Mouse (Mus musculus): ENCODE measurements at regions not wholly inside any gene's neighbourhood (a gene's known extent, or its start where the extent isn't known, plus 50 kb on each side); places are given as distances from the start of the nearest gene placed in this dataset.

DNA sequence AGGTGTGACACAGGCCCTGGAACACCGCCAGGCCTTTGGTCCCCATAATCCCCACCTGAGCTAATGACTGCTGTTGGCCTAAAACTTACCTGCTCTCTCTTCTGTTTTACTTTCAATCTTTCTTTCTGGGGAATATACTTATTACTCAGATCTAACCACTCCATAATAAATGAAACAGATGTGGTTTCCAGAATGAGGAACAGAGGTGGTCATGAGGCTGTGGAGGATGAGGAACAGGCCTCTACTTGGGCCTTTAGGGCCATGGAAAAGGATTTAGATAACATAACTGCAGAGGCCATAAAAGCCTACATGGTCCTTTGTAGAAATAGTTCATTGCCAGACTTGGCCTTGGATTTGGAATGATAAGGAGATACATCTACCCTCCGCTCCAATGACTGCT lies 74.1 kb downstream of the B3gnt5 start:
- no peaks in the 10 kb centered on the region for H3K9me3 ChIP-seq
- 84% methylated on average over 2 of the region's 2 CpGs for WGBS
- no peak overlapping the region for H3K4me2 ChIP-seq
- no peaks in the 10 kb centered on the region for H3K27me3 ChIP-seq (replicated peaks)
- no peaks in the 10 kb centered on the region for H3K4me1 ChIP-seq
- no peaks in the 10 kb centered on the region for H3K36me3 ChIP-seq
- no peak overlapping the region for H3K4me3 ChIP-seq (replicated peaks)
- H3K27ac ChIP-seq = no peak overlapping the region
- no peak overlapping the region for H3K9ac ChIP-seq
- ATAC-seq (ENCODE audit: insufficient read depth, low FRiP score, low read depth) = no peak

DNA sequence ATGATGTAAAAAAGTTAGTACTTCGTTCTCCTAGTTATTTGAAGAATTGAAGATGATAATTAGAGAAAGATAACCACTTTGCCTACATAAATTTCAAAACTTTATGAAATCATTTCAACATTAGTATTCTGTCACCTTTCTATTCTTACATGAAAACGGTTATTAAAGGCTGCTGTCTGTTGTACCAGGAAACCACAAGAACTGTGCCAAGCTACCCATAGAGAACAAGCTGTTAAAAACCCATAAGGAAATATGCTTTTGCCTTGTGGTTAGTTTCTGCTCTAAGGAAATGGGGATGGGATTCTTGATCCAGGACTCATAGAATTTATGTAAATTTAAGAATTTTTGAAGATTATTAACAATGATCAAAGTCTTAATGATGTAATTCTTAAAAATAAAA lies 74.7 kb downstream of the B3gnt5 start:
- Histone ChIP-seq H3K4me1 (no peaks in the 10 kb centered on the region), H3K9ac (no peak overlapping the region), H3K9me3 (no peaks in the 10 kb centered on the region), H3K4me3 (replicated peaks) (no peak overlapping the region), H3K4me2 (no peak overlapping the region), H3K36me3 (no peaks in the 10 kb centered on the region), H3K27ac (no peak overlapping the region), H3K27me3 (replicated peaks) (no peaks in the 10 kb centered on the region)
- ATAC-seq (ENCODE audit: insufficient read depth, low FRiP score, low read depth) = no peak
- 70% methylated on average over 2 of the region's 2 CpGs for WGBS

GRCm38 (mm10) chr16:19839831-19840230 lies 79.8 kb downstream of the B3gnt5 start:
- Histone ChIP-seq H3K4me2 (no peak overlapping the region), H3K27ac (no peak overlapping the region), H3K27me3 (replicated peaks) (no peaks in the 10 kb centered on the region), H3K36me3 (no peaks in the 10 kb centered on the region), H3K9ac (no peak overlapping the region), H3K9me3 (no peaks in the 10 kb centered on the region), H3K4me3 (replicated peaks) (no peak overlapping the region), H3K4me1 (no peaks in the 10 kb centered on the region)
- no peak for ATAC-seq (ENCODE audit: insufficient read depth, low FRiP score, low read depth)
- WGBS = 51% methylated on average over 1 of the region's 1 CpGs

DNA sequence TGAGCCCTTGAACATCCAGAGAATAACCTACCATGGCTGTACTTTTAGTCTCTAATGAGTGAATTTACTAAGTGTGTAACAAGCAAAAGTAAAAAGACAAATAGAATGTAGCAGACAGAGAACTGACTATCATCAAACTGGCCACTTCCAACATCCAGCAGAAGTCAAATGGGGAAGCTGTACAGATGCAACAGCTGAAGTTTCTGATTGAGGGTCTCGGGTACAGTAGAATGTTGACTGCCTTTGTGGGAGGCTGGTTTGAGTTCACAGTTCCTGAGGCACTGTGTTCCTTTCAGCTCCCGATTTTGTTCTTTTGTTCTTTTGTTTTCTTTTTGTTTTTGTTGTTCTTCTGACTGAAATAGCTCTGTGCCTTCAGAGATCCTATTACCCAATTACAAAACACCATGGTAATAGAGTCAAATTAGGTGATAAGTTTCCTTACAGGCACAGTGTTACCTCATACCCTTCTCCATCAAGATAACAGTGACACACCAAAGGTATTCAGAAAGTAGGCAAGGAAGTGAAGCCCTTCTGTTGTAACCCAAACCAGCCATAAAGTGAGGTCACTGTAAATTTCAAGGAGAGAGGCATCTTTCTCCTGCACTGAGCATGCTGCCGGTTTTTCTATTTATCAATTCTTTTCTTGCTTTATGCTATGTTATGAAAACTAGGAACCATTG lies 82.5 kb downstream of the B3gnt5 start:
- no peaks in the 10 kb centered on the region for H3K27me3 ChIP-seq (replicated peaks)
- 50% methylated on average over 3 of the region's 3 CpGs for WGBS

GRCm38 (mm10) chr16:19843738-19844137 lies 83.7 kb downstream of the B3gnt5 start:
- H3K4me1 ChIP-seq = no peaks in the 10 kb centered on the region
- no peaks in the 10 kb centered on the region for H3K27me3 ChIP-seq (replicated peaks)
- no peak overlapping the region for H3K9ac ChIP-seq
- no peaks in the 10 kb centered on the region for H3K36me3 ChIP-seq
- no peak overlapping the region for H3K4me2 ChIP-seq
- H3K9me3 ChIP-seq = no peaks in the 10 kb centered on the region
- H3K4me3 ChIP-seq (replicated peaks) = no peak overlapping the region
- ATAC-seq (ENCODE audit: insufficient read depth, low FRiP score, low read depth) = no peak
- H3K27ac ChIP-seq = no peak overlapping the region

More for the DNA sequence above, 82.5 kb downstream of the B3gnt5 start:
- Histone ChIP-seq H3K9ac (no peak overlapping the region), H3K4me1 (no peaks in the 10 kb centered on the region), H3K4me2 (no peak overlapping the region), H3K27ac (no peak overlapping the region), H3K9me3 (no peaks in the 10 kb centered on the region), H3K4me3 (replicated peaks) (no peak overlapping the region), H3K36me3 (no peaks in the 10 kb centered on the region)
- no peak for ATAC-seq (ENCODE audit: insufficient read depth, low FRiP score, low read depth)

GRCm38 (mm10) chr16:19848395-19848794 lies 88.4 kb downstream of the B3gnt5 start:
- Histone ChIP-seq H3K4me2 (no peak overlapping the region), H3K9ac (no peak overlapping the region), H3K4me1 (no peaks in the 10 kb centered on the region), H3K4me3 (replicated peaks) (no peak overlapping the region), H3K36me3 (no peaks in the 10 kb centered on the region), H3K27me3 (replicated peaks) (no peaks in the 10 kb centered on the region), H3K27ac (no peak overlapping the region), H3K9me3 (no peaks in the 10 kb centered on the region)
- no peak for ATAC-seq (ENCODE audit: insufficient read depth, low FRiP score, low read depth)
- WGBS = 30% methylated on average over 1 of the region's 1 CpGs

GRCm38 (mm10) chr16:19865306-19865705 lies 105.3 kb downstream of the B3gnt5 start:
- no peak overlapping the region for H3K9ac ChIP-seq
- H3K4me1 ChIP-seq = no peaks in the 10 kb centered on the region
- H3K4me2 ChIP-seq = no peak overlapping the region
- H3K27ac ChIP-seq = no peak overlapping the region
- H3K36me3 ChIP-seq = no peaks in the 10 kb centered on the region
- no peaks in the 10 kb centered on the region for H3K9me3 ChIP-seq
- 76% methylated on average over 5 of the region's 5 CpGs for WGBS
- no peak overlapping the region for H3K4me3 ChIP-seq (replicated peaks)
- H3K27me3 ChIP-seq (replicated peaks) = no peaks in the 10 kb centered on the region
- ATAC-seq (ENCODE audit: insufficient read depth, low FRiP score, low read depth) = no peak

- ATAC-seq (ENCODE audit: insufficient read depth, low FRiP score, low read depth) = no peak
- Histone ChIP-seq H3K27me3 (replicated peaks) (no peaks in the 10 kb centered on the region), H3K27ac (no peak overlapping the region), H3K4me2 (no peak overlapping the region), H3K4me3 (replicated peaks) (no peak overlapping the region), H3K9ac (no peak overlapping the region), H3K36me3 (no peaks in the 10 kb centered on the region), H3K4me1 (no peaks in the 10 kb centered on the region), H3K9me3 (no peaks in the 10 kb centered on the region)
Measured at GRCm38 (mm10) chr16:19865931-19866330, 105.9 kb downstream of the B3gnt5 start.

DNA sequence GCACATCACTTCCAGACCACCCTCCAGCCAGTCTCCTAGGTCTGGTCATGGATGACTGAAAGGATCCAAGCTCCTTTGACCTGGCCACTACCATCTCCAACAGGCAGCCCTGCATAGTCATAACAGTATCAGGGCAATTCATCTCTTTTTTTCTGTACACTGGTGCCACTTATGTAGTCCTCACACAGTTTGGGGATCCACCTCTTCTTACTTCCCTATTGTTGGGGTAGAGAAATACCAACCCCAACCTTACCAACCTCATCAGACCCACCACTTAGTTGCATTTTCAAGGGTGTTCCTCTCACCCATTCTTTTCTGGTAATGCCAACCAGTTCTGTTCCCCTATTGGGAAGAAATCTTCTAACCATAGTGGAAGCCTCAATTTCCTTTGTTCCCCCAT lies 109.4 kb downstream of the B3gnt5 start:
- no peaks in the 10 kb centered on the region for H3K9me3 ChIP-seq
- H3K36me3 ChIP-seq = no peaks in the 10 kb centered on the region
- no peaks in the 10 kb centered on the region for H3K4me1 ChIP-seq
- H3K4me3 ChIP-seq (replicated peaks) = no peak overlapping the region
- H3K27me3 ChIP-seq (replicated peaks) = no peaks in the 10 kb centered on the region
- no peak for ATAC-seq (ENCODE audit: insufficient read depth, low FRiP score, low read depth)
- H3K4me2 ChIP-seq = no peak overlapping the region
- no peak overlapping the region for H3K9ac ChIP-seq
- H3K27ac ChIP-seq = no peak overlapping the region

GRCm38 (mm10) chr16:19876861-19877554 lies 105.8 kb downstream of the Klhl6 start:
- Histone ChIP-seq H3K27ac (no peak overlapping the region), H3K4me3 (replicated peaks) (no peak overlapping the region), H3K9ac (no peak overlapping the region), H3K9me3 (no peaks in the 10 kb centered on the region), H3K27me3 (replicated peaks) (no peaks in the 10 kb centered on the region), H3K36me3 (no peaks in the 10 kb centered on the region), H3K4me1 (no peaks in the 10 kb centered on the region), H3K4me2 (no peak overlapping the region)
- ATAC-seq (ENCODE audit: insufficient read depth, low FRiP score, low read depth) = no peak
- WGBS = 42% methylated on average over 10 of the region's 10 CpGs

DNA sequence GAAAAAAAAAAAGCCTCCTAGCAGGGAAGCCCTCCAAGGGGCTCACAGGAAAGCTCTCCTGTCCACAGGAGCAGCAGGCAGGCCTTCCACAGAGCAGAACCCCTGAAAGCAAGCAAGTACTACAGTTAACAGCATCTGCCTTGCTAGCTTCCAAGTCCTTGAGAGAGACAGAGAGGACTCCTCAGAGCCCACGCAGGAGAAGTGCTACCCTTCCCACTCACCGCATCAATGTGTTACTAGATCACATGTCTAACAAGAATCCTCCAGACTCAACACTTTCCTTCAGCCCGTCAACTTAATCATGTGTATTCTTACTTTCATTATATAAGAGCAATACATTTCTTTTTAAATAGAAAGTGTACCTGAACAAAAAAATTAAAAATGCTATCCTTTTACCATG lies 99.9 kb downstream of the Klhl6 start:
- no peak for ATAC-seq (ENCODE audit: insufficient read depth, low FRiP score, low read depth)
- WGBS = 90% methylated on average over 3 of the region's 3 CpGs

GRCm38 (mm10) chr16:19883776-19884513 lies 98.9 kb downstream of the Klhl6 start:
- peaks cover 6% of the 10 kb centered on the region; the same call in 1 of the 2 replicates for H3K4me1 ChIP-seq
- no peak overlapping the region for H3K4me3 ChIP-seq (replicated peaks)
- no peak overlapping the region for H3K4me2 ChIP-seq
- H3K9ac ChIP-seq = no peak overlapping the region
- H3K9me3 ChIP-seq = no peaks in the 10 kb centered on the region
- peak; percentile 81; the same call in 1 of the 2 replicates for ATAC-seq (ENCODE audit: insufficient read depth, low FRiP score, low read depth)
- H3K36me3 ChIP-seq = no peaks in the 10 kb centered on the region
- H3K27me3 ChIP-seq (replicated peaks) = no peaks in the 10 kb centered on the region
- WGBS = 38% methylated on average over 9 of the region's 9 CpGs
- H3K27ac ChIP-seq = peak overlapping the region; percentile 68

More for the DNA sequence above, 99.9 kb downstream of the Klhl6 start:
- no peaks in the 10 kb centered on the region for H3K9me3 ChIP-seq
- no peak overlapping the region for H3K9ac ChIP-seq
- H3K27ac ChIP-seq = no peak overlapping the region
- H3K36me3 ChIP-seq = no peaks in the 10 kb centered on the region
- peaks cover 6% of the 10 kb centered on the region; the same call in 1 of the 2 replicates for H3K4me1 ChIP-seq
- no peak overlapping the region for H3K4me2 ChIP-seq
- H3K27me3 ChIP-seq (replicated peaks) = no peaks in the 10 kb centered on the region
- H3K4me3 ChIP-seq (replicated peaks) = no peak overlapping the region

Data from stomach, embryonic 15.5 days (tissue).